Mouse (Mus musculus) leukemia stem cell, adult 10-12 weeks (primary cell): ENCODE data around the gene Rxfp1. TPM values are rescaled to one million over a fixed set of nuclear protein-coding genes. Genes with fewer than 3 reads are reported as not detected.

Experiments used
- polyA plus RNA-seq: library from polyadenylated mRNA; stranded (reverse); fragments of >175 nt; gene quantifications from 2 replicates; pipeline ENCODE4 v1.2.3, GENCODE M21; 2012; ENCODE audit warnings: low replicate concordance

Gene Rxfp1
- not detected in 2 replicates for polyA plus RNA-seq

GRCm38 (mm10) chr3:79737780-79738179 lies at the start of gene Rxfp1:
Gene Rxfp1 (minus strand): TSS chr3:79737880.

DNA sequence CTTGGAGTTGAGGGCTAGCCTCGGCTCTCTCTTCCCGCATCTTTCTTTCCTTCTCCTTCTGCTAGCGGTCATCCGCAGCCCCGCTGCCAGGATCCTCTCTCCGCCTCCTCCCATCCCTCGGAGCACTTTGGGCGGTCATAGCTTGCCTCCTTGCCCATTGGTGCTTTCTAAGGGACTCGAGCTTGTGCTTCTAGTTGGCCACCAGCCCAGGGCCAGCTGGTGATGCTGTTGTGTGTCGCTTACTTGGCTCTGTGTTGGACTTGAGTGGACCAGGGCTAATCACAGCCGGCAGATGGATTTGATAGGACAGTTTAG lies 108.3 kb downstream of the Rxfp1 start, which contains the start of gene Etfdh:
Etfdh (minus strand) TSS at position 85 of the 315 bp plus-strand sequence.

DNA sequence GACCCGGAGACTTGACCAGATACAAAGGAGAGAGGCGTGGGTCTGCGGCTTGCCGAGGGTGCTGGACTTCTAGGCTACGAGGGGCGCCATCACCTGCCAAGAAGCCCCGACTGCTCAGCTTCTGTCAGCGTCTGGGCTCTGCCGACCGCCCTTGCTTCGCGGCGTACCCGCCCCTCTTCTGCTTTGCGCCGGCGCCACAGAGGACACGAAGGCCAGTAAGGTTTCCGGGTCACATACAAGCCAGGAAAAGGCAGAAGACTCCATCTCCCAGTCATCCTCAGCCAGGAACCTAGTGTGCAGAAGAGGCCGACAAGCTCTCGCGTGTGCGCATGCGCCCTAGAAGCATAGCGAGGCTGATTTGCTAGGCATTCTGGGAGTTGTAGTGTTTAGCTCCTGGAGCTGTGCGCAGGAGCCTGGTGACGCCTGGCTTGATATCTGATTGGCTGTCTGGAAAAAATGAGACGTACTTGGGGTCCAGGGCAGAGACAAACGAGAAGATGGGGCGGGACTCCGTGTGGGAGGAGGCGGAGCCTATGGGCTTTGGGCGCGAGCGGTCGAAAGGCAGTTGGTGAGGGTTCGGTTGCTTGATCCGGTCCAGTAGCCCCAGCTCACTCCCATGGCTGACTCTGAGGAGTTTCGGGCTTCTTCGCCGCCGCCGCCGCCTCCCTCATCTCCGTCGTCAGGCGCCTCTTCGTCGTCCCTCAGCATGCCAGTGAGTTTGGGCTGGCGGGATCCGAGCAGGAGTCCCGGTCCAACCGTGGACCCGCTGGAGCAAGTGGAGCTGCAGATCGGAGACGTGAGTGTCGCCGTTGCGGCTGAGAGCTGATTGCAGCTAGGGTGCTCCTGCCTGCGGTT lies 108.9 kb downstream of the Rxfp1 start, which contains the start of gene 4930579G24Rik:
4930579G24Rik (plus strand) TSS at position 519 of the 855 bp plus-strand sequence.

Other genes with a start within 250 kb of the Rxfp1 start
- gene Fnip2, start 170.1 kb downstream of the Rxfp1 start, polyA plus RNA-seq: 5.6 and 7.9 TPM in 2 replicates
- gene Ppid, start 146.5 kb downstream of the Rxfp1 start, polyA plus RNA-seq: 3.7 and 40.2 TPM in 2 replicates
- gene 4930579G24Rik, start 108.8 kb downstream of the Rxfp1 start, polyA plus RNA-seq: 0.68 and 4.4 TPM in 2 replicates
- 7.6 and 22.2 TPM in 2 replicates for gene Etfdh, start 108.4 kb downstream of the Rxfp1 start, polyA plus RNA-seq
- 0.15 TPM in 1 of 2 replicates, not detected in the other for gene Tmem144, start 114.9 kb upstream of the Rxfp1 start, polyA plus RNA-seq
- gene Fam198b, start 146.7 kb upstream of the Rxfp1 start, polyA plus RNA-seq: 0.80 and 1.0 TPM in 2 replicates